Mouse (Mus musculus) ES-E14 (cell line): ENCODE data around the gene Bms1. TPM values are rescaled to one million over a fixed set of nuclear protein-coding genes. Genes with fewer than 3 reads are reported as not detected.

Source experiments
- DNase-seq: peaks from one replicate; pipeline ENCODE4 v3.0.0-alpha.2; 2013; ENCODE audit warnings: low read depth, low spot score
- H3K27ac ChIP-seq: 2 replicates; pipeline ENCODE4 v1.5.1; 2012; ENCODE audit warnings: low read depth, mild to moderate bottlenecking, low read length, moderate library complexity, mixed read lengths; ENCODE audit not compliant: poor library complexity, insufficient read depth, severe bottlenecking
- H3K36me3 ChIP-seq: 2 replicates; pipeline ENCODE4 v1.6.1; 2012; ENCODE audit warnings: mild to moderate bottlenecking, low read length, moderate library complexity, mixed read lengths; ENCODE audit not compliant: control insufficient read depth, poor library complexity, insufficient read depth, severe bottlenecking
- H3K4me1 ChIP-seq, 2 experiments: fragments of 150-350 bp in 1 of 2; sonication (generic) in 1 of 2; 2 replicates each; pipeline ENCODE4 v1.6.1; 2012; ENCODE audit warnings: low read length in 2 of 2, mild to moderate bottlenecking in 1 of 2, mixed read lengths in 1 of 2; ENCODE audit not compliant: control insufficient read depth in 2 of 2, insufficient read depth in 2 of 2, poor library complexity in 1 of 2
- H3K4me3 ChIP-seq, 2 experiments: fragments of 150-350 bp in 1 of 2; sonication (generic) in 1 of 2; 2 replicates each; pipeline ENCODE4 v1.5.1; 2012; ENCODE audit warnings: low read length in 2 of 2, low read depth in 1 of 2, mild to moderate bottlenecking in 1 of 2, mixed read lengths in 1 of 2; ENCODE audit not compliant: insufficient read depth in 1 of 2, poor library complexity in 1 of 2, severe bottlenecking in 1 of 2
- H3K9ac ChIP-seq: 2 replicates; pipeline ENCODE4 v1.6.1; 2012; ENCODE audit warnings: low read depth, mild to moderate bottlenecking, low read length, mixed read lengths; ENCODE audit not compliant: poor library complexity, insufficient read depth, severe bottlenecking
- H3K9me3 ChIP-seq: fragments of 150-350 bp; sonication (generic); 2 replicates; pipeline ENCODE4 v1.6.1; 2012; ENCODE audit warnings: low read depth, mild to moderate bottlenecking, low read length; ENCODE audit not compliant: control insufficient read depth, insufficient read depth
- CHD2 ChIP-seq: IDR thresholded peaks from 2 replicates; pipeline ENCODE4 v1.6.1; 2014; ENCODE audit warnings: mild to moderate bottlenecking, low read depth, low read length, inconsistent platforms
- HCFC1 ChIP-seq: IDR thresholded peaks from 2 replicates; pipeline ENCODE4 v1.6.1; 2012; ENCODE audit warnings: low read length, inconsistent platforms, borderline replicate concordance; ENCODE audit not compliant: insufficient read depth
- MAFK ChIP-seq: IDR thresholded peaks from 2 replicates; pipeline ENCODE4 v1.6.1; 2014; ENCODE audit warnings: mild to moderate bottlenecking, low read depth, low read length, inconsistent platforms; ENCODE audit not compliant: insufficient read depth
- ZC3H11A ChIP-seq: IDR thresholded peaks from 2 replicates; pipeline ENCODE4 v1.6.1; 2012; ENCODE audit warnings: low read depth, mild to moderate bottlenecking, inconsistent platforms, low read length, borderline replicate concordance
- ZNF384 ChIP-seq: IDR thresholded peaks from 2 replicates; pipeline ENCODE4 v1.6.1; 2012; ENCODE audit warnings: low read depth, low read length, inconsistent platforms
- in situ Hi-C, 2 experiments: fragments of 600-800 bp; cut with MboI; formaldehyde crosslinking; loops; one replicate each; pipeline ENCODE4 v1.15.1; 2025; ENCODE audit warnings: low sequenced_read_pairs in 2 of 2, inconsistent platforms in 1 of 2; ENCODE audit not compliant: unreplicated experiment in 2 of 2
- total RNA-seq: library from RNA; depleted of rRNA; stranded (reverse); fragments of 300-350 nt; gene quantifications from 2 replicates; pipeline ENCODE4 v1.2.3, GENCODE M21; 2012; rRNA removed

Gene Bms1
- total RNA-seq, 1 experiment: 77.1 TPM

GRCm38 (mm10) chr6:118336541-118337480, 82.5 kb downstream of the Bms1 start:
- TF ChIP-seq CHD2 (no peak), MAFK (no peak), ZNF384 (no peak), HCFC1 (no peak), ZC3H11A (no peak)
- Histone ChIP-seq H3K9me3 (no peaks in the 10 kb centered on the region), H3K36me3 (no peaks in the 10 kb centered on the region), H3K9ac (no peak overlapping the region), H3K4me3 (no peak overlapping the region), H3K4me1 (no peaks in the 10 kb centered on the region), H3K27ac (no peak overlapping the region)
- no peak for DNase-seq
- in situ Hi-C loops: no loop called here

- H3K9ac ChIP-seq: no peak overlapping the region
- DNase-seq: no peak
- H3K9me3 ChIP-seq: no peaks in the 10 kb centered on the region
- H3K4me1 ChIP-seq: no peaks in the 10 kb centered on the region
- in situ Hi-C loops: no loop called here
- H3K4me3 ChIP-seq: no peak overlapping the region
- H3K27ac ChIP-seq: no peak overlapping the region
- H3K36me3 ChIP-seq: no peaks in the 10 kb centered on the region
- TF ChIP-seq ZNF384: no peak
- TF ChIP-seq ZC3H11A: no peak
- no peak for TF ChIP-seq CHD2
- no peak for TF ChIP-seq MAFK
- TF ChIP-seq HCFC1: no peak
Measured at GRCm38 (mm10) chr6:118335934-118336450, 83.3 kb downstream of the Bms1 start.

GRCm38 (mm10) chr6:118333861-118334260, 85.4 kb downstream of the Bms1 start:
- no peak overlapping the region for H3K27ac ChIP-seq
- no peaks in the 10 kb centered on the region for H3K9me3 ChIP-seq
- in situ Hi-C loops: no loop called here
- no peak overlapping the region for H3K9ac ChIP-seq
- TF ChIP-seq ZNF384 (no peak), MAFK (no peak), ZC3H11A (no peak), HCFC1 (no peak), CHD2 (no peak)
- H3K4me1 ChIP-seq: no peaks in the 10 kb centered on the region
- no peaks in the 10 kb centered on the region for H3K36me3 ChIP-seq
- no peak overlapping the region for H3K4me3 ChIP-seq
- DNase-seq: no peak

Other genes starting within 250 kb of the Bms1 start
- gene Ret, start 221.8 kb downstream of the Bms1 start, total RNA-seq: 1.4 and 2.2 TPM in 2 replicates
- gene Zfp248, start 36.1 kb upstream of the Bms1 start, total RNA-seq: 2.8 and 2.9 TPM in 2 replicates
- gene Zfp9, start 59.8 kb upstream of the Bms1 start, total RNA-seq: 0.16 and 0.89 TPM in 2 replicates
- 14.1 and 15.4 TPM in 2 replicates for gene Ankrd26, start 142.8 kb upstream of the Bms1 start, total RNA-seq